Mouse (Mus musculus) bone marrow macrophage, adult 2 months (primary cell): ENCODE data around the gene Plekha7. TPM values are rescaled to one million over a fixed set of nuclear protein-coding genes. Genes with fewer than 3 reads are reported as not detected.

Experiments used
- H3K27ac ChIP-seq: 2 replicates; pipeline ENCODE4 v1.5.1; 2012; ENCODE audit warnings: low read depth, low read length; ENCODE audit not compliant: insufficient read depth
- H3K4me1 ChIP-seq: 2 replicates; pipeline ENCODE4 v1.6.1; 2012; ENCODE audit warnings: low read length; ENCODE audit not compliant: control insufficient read depth, insufficient read depth
- H3K4me3 ChIP-seq: 2 replicates; pipeline ENCODE4 v1.5.1; 2012; ENCODE audit warnings: mild to moderate bottlenecking, low read length, moderate library complexity; ENCODE audit not compliant: insufficient read depth
- CTCF ChIP-seq: IDR thresholded peaks from 2 replicates; pipeline ENCODE4 v1.5.1; 2012; ENCODE audit warnings: low read depth, mild to moderate bottlenecking, low read length, moderate library complexity
- POLR2A ChIP-seq: IDR thresholded peaks from 2 replicates; pipeline ENCODE4 v1.6.1; 2012; ENCODE audit warnings: mild to moderate bottlenecking, low read depth, low read length, borderline replicate concordance
- polyA plus RNA-seq: library from polyadenylated mRNA; stranded (reverse); fragments of >200 nt; gene quantifications from 2 replicates; pipeline ENCODE4 v1.2.4, GENCODE M21; 2012; ENCODE audit not compliant: missing spikeins, insufficient read depth, insufficient read length

Plekha7 gene
- polyA plus RNA-seq, 1 experiment: not detected

- H3K4me1 ChIP-seq: no peaks in the 10 kb centered on the region
- no peak overlapping the region for H3K27ac ChIP-seq
- no peak overlapping the region for H3K4me3 ChIP-seq
- TF ChIP-seq POLR2A (no peak), CTCF (no peak)
Observed at GRCm38 (mm10) chr7:116241601-116242000, 66.6 kb downstream of the Plekha7 start.

GRCm38 (mm10) chr7:116240791-116241474 lies 67.2 kb downstream of the Plekha7 start:
- no peaks in the 10 kb centered on the region for H3K4me1 ChIP-seq
- H3K27ac ChIP-seq: no peak overlapping the region
- TF ChIP-seq CTCF (no peak), POLR2A (no peak)
- H3K4me3 ChIP-seq: no peak overlapping the region

GRCm38 (mm10) chr7:116240353-116240752 lies 67.8 kb downstream of the Plekha7 start:
- TF ChIP-seq POLR2A (no peak), CTCF (no peak)
- Histone ChIP-seq H3K4me1 (no peaks in the 10 kb centered on the region), H3K4me3 (no peak overlapping the region), H3K27ac (no peak overlapping the region)

GRCm38 (mm10) chr7:116238320-116238719 lies 69.9 kb downstream of the Plekha7 start:
- Histone ChIP-seq H3K27ac (no peak overlapping the region), H3K4me1 (no peaks in the 10 kb centered on the region), H3K4me3 (no peak overlapping the region)
- no peak for TF ChIP-seq POLR2A
- no peak for TF ChIP-seq CTCF

GRCm38 (mm10) chr7:116237157-116237981 lies 70.8 kb downstream of the Plekha7 start:
- H3K4me1 ChIP-seq: no peaks in the 10 kb centered on the region
- TF ChIP-seq CTCF (no peak), POLR2A (no peak)
- H3K27ac ChIP-seq: no peak overlapping the region
- H3K4me3 ChIP-seq: no peak overlapping the region

- no peak for TF ChIP-seq POLR2A
- no peak for TF ChIP-seq CTCF
- Histone ChIP-seq H3K4me1 (peaks cover 2% of the 10 kb centered on the region; the same call in 1 of the 2 replicates), H3K4me3 (no peak overlapping the region), H3K27ac (no peak overlapping the region)
Observed at GRCm38 (mm10) chr7:116236608-116237007, 71.6 kb downstream of the Plekha7 start.

GRCm38 (mm10) chr7:116234287-116234806 lies 73.8 kb downstream of the Plekha7 start:
- no peak overlapping the region for H3K27ac ChIP-seq
- H3K4me3 ChIP-seq: no peak overlapping the region
- TF ChIP-seq POLR2A: no peak
- TF ChIP-seq CTCF: no peak
- H3K4me1 ChIP-seq: peaks cover 11% of the 10 kb centered on the region

GRCm38 (mm10) chr7:116230811-116231609 lies 77.2 kb downstream of the Plekha7 start:
- Histone ChIP-seq H3K4me1 (peaks cover 11% of the 10 kb centered on the region), H3K4me3 (no peak overlapping the region), H3K27ac (peak overlapping the region; percentile 66)
- TF ChIP-seq POLR2A: no peak
- TF ChIP-seq CTCF: no peak

- Histone ChIP-seq H3K4me1 (peaks cover 14% of the 10 kb centered on the region), H3K27ac (no peak overlapping the region), H3K4me3 (no peak overlapping the region)
- TF ChIP-seq CTCF: no peak
- TF ChIP-seq POLR2A: no peak
Observed at GRCm38 (mm10) chr7:116226877-116227282, 81.3 kb downstream of the Plekha7 start.
